Mouse (Mus musculus): ENCODE data around the gene Wfdc3.

The Wfdc3 gene

DNA sequence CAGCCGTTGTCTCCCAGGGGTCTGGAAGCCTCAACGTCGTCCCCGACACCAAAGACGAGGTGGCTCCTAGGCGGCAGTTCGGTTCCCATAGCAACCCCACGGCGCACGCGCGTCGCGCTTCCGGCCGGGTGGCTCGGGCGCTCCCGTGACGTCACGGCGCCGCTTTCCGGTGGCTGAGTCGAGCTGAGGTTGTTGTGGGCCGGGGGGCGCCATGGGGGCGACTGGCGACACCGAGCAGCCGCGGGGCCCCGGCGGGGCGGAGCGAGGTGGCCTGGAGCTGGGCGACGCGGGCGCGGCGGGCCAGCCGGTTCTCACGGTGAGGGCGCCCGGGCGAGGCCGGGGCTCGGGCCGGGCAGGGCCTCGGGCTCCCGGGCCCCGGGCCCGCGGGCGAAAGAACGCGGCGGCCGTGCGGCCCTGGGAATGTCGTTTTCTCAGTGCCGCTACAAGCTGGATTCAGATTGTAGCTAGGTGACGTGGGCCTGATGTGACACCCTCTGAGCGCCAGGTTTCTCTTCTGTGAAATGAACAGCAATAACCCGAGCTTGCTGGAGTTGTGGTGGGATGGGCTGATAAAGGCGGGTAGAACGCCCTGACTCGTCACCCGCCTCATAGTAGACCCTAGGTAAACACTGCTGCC lies at the start of gene Wfdc3, which contains the start of gene Dnttip1:
TSS of gene Wfdc3 (minus strand) at position 89 of the 637 bp plus-strand sequence.
TSS of gene Dnttip1 (plus strand) at position 141 of the 637 bp plus-strand sequence.
- DNase-seq (ENCODE audit: low spot score in 2 of 2), result peak; percentile 83 to 94

DNA sequence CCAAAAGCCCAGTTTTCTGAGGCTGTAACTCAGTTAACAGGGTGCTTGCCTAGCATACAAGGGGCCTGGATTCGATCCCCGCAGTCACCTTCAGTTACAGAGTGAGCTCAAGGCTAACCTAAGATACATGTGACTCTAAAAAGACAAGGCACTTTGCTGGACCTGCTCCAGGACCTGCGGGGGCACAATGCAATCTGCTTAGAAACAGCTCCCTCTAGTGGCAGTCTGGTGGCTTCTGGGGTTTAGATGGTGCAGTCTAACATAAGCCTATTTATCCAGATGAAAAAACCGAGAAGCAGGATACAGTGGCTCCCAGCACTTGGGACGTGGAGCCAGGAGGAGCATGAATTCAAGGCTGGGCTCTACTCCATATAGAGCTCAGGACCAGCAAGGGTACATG lies 48.6 kb upstream of the Wfdc3 start:
- DNase-seq (ENCODE audit: low spot score in 2 of 2), result peak; percentile 54 to 84

DNA sequence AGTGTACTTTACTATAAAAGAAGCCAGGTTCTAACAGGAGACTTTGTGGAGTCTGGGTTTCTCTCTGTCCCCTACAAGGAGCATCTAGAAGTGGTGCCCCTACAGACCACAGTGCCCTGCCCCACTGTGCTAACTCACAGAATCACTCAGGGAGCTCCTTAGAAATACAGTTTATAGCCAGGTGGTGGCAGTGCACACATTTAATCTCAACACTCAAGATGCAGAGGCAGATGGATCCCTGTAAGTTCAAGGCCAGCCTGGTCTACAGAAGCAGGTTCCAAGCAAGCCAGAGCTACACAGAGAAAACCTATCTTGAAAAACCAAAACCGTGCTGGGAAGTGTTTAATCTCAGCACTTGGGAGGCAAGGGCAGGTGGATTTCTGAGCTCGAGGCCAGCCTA lies 48.0 kb upstream of the Wfdc3 start:
- no peak for DNase-seq (ENCODE audit: low spot score in 2 of 2)

DNA sequence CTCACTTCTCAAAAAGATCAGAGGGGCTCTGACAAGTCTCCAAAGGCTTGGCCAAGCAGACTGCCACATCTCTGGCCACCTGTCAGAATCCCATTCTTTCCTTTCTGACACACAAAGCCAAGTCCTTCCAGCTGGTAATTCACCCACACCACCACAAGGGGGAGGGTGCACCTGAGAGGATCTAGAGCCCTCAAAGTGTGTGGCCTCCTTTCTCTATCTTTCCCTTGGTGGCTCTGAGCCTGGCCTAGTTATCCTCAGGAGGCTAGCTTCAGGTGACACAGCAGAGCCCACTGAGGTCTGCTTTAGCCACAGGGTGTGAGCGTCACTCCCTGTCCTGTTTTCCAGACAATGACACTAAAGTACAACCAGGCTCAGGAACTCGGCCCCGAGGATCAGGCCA lies 47.5 kb upstream of the Wfdc3 start:
- peak in 1 of 2 experiments; percentile 56 for DNase-seq (ENCODE audit: low spot score in 2 of 2)

DNA sequence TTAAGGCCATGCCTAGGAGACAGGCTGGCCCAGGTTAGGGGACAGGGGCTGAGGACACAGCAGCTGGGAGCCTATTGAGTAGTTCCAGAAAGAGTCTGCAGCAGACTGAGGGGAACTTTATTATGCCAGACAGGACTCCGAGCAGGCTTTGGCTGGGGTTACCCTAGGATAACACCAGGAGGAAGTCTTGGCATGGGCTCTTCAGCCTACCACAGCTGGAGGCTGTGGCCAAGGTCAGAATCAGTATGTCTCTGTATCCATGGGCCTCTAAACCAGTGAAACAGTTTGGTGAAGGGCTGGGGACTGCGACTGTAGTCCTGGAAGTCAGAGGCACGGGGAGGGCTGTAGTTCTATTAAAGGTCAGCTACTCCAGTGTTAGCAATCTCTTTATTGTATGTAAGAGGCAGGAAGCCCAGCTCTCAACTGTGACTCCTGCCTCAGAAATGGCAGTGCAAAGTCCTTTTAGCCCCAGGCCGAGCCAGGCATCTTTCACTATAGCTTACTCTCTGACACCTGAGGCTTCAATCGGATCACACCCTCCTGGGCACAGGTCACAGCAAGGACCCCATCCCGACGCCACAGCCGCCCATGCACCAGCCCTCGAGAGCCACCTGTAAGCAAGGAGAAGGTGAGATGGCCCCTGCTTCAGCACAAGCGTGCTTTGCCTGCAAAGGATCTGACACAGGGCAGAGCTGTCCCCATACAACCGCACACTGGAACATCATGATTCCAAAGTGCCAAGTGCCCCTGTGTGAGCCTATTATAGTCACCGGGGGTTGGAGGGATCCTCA lies 46.9 kb upstream of the Wfdc3 start:
- DNase-seq (ENCODE audit: low spot score in 2 of 2), result no peak

DNA sequence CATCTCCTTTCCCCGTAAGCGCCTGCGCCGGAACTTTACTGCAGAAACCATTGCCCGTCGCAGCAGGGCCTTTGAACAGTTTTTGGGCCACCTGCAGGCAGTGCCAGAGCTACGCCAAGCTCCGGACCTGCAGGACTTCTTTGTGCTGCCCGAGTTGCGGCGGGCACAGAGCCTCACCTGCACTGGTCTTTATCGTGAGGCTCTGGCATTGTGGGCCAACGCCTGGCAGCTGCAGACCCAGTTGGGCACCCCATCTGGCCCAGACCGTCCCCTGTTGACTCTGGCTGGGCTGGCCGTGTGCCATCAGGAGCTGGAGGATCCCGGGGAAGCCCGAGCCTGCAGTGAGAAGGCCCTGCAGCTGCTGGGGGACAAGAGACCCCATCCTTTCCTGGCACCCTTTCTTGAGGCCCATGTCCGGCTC lies 46.1 kb upstream of the Wfdc3 start:
- no peak for DNase-seq (ENCODE audit: low spot score in 2 of 2)

DNA sequence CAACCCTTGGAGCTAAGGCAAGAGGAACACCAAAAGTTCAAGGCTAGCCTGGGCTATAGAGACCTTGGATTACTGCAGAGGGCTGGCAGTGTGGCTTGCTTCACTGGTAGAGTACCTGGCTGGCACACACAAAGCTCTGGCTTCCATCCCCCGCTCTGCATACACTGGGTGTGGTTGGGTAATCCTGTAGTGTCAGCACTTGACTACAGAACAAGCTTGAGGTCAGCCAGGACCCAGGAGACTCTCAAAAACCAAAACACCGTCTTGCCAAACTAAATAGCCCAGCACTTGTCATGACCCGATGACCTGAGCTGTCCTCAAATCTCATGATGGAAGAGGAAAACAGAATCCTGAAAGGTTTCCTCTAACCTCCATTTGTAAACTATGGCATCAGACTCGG lies 44.7 kb upstream of the Wfdc3 start:
- no peak for DNase-seq (ENCODE audit: low spot score in 2 of 2)

DNA sequence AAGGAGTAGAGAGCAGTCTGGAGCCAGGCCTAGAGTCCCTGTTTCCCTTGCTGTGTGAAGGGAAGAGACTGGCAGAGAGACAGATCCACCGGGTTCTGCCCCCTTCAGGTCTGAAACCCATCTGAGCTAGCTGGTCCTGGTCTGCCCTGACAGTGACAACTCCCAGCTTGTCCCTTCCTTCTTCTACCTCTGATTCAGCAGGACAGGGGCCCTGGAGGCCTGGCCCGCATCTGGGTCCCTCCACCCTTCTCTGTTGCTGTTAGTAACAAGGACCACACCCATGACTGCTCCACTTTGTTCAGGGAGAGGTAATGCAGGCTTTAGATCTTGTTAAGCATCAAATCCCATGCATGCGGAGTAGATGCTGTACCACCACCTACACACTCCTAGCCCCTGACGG lies 42.7 kb upstream of the Wfdc3 start:
- DNase-seq (ENCODE audit: low spot score in 2 of 2), result no peak

DNA sequence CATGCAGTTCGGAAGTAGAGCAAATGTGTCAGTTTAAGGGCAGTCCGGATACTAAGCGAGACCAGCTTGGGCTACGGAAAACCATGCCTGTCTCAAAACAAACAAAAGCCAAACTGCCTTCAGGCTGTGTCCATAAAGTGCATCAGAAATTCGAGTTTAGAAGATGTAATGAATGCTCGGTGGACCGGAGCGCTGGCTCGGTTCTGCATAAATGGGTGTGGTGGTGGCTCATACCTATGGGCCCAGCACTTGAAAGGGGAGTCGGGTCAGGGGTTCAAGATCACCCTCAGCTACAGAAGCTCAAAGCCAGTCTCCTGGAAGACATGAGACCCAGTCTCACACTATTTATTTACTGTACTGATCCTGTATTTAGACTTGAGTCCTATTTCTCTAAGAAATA lies 42.0 kb upstream of the Wfdc3 start:
- DNase-seq (ENCODE audit: low spot score in 2 of 2), result no peak

DNA sequence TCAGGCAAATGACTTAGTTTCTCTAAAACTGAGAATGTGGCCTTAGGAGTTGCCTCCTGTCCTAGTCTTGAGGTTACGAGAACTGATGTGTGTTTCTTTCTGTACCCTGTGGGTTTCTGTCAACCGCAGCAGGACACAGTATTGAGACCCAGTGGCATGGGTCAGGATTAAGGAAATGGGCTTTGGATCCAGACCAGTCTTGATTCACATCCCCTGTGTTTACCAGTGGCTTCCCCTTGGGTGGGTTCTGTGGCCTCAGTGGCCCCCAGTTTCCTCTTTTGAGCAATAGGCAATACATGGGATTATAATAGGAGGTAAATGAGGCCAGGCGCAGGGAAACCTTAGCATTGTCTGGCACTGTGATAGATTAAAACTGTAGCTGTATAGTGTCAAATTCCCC lies 41.3 kb upstream of the Wfdc3 start:
- DNase-seq (ENCODE audit: low spot score in 2 of 2), result no peak

DNA sequence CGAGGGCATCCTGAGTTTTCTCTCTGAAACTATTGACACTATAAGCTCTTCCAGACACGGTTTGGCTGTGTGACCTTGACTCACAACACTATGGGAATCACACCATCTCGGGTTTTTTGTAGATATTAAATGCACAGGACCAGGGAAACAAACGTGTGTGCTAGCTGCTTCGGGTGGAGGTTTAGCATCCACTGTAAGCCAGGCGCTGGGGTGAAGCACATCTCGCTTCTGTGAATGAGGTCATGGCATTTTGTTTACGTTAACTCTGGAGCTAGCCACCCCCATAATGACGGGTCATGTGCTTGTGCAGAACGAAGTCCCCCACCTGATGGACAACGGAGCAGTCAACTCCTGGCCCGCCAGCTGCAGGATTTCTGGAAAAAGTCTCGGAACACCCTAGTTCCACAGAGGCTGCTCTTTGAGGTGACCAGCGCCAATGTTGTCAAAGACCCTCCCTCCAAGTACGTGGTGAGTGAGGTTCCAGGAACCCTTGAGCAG lies 40.7 kb upstream of the Wfdc3 start:
- DNase-seq (ENCODE audit: low spot score in 2 of 2), result no peak

DNA sequence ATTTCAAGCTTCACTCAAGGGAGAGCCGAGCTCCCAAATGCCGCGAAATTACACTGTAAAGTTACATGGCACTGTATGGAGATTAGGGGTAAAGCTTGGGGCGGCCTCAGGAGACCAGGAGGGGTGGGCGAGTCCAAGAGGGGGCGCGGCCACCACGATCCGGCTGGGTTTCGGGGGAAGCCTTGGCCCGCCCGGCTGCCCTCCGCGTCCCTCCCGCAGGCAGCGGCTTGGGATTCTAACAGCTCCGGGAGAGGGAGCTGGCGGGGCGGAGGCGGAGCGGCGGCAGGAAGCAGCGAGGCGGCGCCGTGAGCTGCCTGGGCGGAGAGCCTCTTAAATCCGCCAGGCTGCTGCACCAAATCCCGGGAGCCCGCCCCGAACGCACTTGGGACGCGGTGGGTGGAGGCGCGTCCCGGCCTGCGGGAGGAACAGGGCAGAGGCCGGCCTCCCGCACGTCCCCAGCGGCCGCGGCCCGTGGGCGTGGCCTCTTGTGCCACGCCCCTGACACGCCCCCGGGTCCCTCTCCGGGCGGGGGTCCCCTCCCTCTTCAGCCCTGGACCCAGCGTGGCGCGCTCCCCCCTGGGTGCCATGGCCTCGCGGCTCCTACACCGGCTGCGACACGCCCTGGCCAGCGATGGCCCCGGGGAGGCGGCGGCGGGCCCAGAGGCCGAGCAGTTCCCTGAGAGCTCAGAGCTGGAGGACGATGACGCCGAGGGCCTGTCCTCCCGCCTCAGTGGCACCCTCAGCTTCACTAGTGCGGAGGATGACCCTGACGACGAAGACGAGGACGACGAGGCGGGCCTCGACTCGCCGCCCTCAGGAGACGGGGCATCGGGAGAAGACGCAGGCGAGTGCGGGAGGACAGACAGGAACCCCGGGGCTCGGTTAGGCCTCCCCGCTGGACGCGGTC lies 40.0 kb upstream of the Wfdc3 start, which contains the start of gene Snx21:
TSS of gene Snx21 (plus strand) at position 343 of the 907 bp plus-strand sequence.
- peak; percentile 57 to 78 for DNase-seq (ENCODE audit: low spot score in 2 of 2)

DNA sequence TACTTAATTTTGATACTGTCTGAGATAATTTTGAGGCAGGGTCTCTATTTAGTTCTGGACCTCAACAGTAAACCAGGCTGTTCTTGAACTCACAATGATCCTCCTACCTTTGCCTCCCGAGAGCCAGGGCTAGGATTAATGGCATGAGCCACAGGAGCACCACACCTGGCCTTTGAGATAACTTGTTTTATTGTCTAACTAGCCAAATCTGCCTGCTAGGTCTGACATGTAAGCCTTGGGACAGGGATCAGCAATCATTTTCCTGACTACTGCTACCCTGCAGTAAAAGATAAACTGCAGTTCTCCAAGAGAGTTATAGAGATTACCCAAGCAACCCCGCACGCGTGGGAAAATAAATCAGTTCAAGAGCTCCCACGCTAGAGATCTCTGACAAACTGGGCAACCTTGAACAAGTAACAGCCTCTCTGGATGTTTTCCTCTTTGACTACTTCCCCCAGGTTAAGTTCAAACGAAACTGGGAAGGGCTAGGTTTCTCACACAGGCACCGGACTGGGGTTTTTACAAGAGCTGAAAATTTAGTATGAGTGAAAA lies 39.2 kb upstream of the Wfdc3 start:
- DNase-seq (ENCODE audit: low spot score in 2 of 2), result no peak

DNA sequence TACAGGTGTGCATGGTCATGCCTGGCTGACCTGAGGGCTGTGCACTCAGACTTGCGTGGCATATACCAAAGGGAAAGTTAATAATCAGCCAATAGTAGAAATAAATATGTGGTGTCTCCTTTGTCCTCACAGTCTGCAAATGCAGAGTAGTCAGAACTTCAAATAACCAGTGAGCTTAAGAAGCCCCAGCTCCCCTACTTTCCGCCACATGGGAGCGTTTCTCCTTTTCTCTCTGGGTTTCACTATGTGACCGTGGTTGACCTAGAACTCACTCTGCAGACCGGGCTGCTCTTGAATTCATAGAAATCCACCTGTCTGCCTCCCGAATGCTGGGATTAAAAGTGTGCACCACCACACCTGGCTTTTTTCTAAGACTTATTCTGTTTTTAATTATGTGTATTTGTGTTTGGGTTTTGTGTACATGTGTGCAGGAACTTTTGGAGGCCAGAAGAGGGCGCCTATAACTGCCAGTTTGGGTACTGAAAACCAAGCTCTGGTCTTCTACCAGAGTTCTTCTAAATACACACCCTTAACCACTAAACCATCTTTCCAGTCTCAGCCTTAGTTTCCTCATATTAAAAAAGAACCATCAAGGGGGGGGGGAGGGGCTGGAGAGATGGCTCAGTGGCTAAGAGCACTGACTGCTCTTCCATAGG lies 38.3 kb upstream of the Wfdc3 start:
- no peak for DNase-seq (ENCODE audit: low spot score in 2 of 2)

DNA sequence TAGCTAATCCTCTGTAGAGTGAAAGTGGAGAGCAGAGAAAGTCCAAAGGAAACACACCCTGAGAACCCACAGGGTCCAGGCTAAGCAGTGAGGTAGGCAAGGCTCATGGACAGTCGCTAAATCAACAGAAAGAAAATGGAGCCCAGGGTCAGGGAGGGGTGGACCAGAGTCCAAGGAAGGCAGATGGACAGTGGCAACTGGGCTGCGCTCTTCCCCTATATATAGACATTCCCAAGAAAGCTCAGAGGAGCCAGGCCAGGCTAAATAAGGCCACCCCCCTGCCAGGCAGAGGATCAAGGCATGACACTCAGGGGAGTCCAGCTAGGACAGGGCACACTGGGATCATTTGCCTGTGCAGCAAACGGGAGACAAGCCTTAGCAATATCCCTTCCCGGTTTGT lies 36.1 kb upstream of the Wfdc3 start:
- no peak for DNase-seq (ENCODE audit: low spot score in 2 of 2)

DNA sequence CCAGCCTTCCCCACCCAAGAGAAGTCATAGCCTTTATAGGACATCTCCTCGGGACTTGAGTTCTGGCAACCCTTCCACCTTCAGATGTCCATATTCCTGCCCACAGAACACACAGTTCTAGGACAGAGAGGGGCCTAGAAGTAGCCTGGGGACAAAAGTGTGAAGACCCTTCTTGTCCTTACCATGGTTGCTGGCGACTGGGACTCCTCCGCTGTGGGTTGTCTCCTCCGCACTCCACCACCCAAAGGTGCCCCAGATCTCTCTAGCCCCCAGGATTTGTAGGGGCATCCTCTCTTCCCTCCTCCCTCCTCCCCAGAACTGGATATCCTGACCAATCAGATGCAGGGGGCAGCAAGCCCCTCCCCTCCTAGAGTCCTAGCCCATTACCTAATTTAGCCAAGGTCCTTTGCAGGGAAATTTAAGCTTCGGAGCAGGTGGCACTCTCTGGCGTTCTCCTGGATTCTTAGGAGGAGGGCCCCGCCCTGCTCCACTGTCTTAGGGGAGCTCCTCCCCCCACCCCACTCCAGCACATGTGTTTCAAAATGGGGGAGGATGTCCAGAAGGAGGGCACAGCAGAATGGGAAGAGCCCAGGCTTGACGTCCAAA lies 33.9 kb upstream of the Wfdc3 start, which contains the start of gene Tnnc2:
TSS of gene Tnnc2 (minus strand) at position 487 of the 606 bp plus-strand sequence.
- DNase-seq (ENCODE audit: low spot score in 2 of 2), result no peak

DNA sequence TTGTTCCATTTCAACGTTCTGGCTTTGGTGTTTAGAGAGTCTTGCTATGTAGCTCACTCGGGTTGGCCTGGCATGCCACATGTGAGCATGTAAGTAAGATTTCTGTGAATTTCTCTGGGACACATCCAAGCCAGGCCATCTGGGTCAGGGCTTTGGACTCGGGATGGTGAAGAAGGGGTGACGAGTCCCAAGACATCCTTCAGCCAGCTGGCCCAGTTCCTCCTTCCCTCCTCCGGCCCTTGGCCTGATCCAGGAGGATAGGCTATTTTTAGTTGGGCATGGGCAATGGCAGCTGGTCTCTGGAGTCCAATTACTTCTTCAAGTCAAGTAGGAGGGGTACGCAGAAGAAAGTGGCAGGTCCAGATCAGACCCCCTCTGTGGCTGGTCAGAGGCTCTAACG lies 33.1 kb upstream of the Wfdc3 start:
- no peak for DNase-seq (ENCODE audit: low spot score in 2 of 2)

DNA sequence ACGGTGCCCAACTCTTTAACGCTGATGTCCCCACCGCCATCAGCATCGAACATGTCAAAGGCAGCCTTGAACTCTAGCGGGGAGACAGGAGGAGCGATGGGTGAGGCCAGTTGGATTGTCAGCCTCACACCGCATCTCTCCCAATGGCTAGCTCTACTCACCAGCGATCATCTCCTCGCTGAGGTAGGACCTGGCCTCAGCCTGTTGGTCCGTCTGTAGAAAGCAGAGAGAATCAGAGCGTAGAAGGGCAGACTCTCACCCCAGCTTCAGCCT lies 32.2 kb upstream of the Wfdc3 start:
- no peak for DNase-seq (ENCODE audit: low spot score in 2 of 2)

DNA sequence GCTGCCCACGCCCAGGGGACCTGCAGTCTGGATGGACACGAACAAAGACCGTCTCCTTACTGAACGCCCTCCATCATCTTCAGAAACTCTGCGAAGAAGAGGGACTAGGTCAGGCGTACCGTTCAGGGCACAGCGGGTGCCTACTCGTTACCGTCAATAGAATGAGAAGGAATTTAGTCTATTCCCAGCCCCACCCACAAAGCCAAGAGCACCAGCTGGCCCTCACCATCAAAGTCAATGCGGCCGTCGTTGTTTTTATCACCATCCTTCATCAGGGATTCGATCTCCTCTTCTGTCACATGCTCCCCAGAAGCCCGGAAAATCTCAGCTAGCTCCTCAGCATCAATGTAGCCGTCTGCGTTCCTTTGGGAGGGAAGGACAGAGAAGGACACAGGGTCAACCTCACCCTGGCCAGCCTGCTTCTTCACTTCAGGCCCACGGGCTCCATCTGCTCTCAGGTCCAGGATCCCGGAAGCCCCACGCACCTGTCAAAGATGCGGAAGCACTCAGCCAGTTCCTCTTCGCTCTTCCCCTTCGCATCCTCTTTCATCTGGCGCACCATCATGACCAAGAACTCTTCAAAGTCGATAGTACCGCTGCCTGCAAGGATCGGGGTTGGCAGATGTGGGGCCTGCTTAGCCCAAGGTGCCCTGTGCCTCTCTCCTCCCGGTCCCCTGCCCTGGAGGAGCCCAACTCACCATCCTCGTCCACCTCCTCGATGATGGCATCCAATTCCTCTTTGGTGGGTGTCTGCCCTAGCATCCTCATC lies 31.7 kb upstream of the Wfdc3 start:
- no peak for DNase-seq (ENCODE audit: low spot score in 2 of 2)

DNA sequence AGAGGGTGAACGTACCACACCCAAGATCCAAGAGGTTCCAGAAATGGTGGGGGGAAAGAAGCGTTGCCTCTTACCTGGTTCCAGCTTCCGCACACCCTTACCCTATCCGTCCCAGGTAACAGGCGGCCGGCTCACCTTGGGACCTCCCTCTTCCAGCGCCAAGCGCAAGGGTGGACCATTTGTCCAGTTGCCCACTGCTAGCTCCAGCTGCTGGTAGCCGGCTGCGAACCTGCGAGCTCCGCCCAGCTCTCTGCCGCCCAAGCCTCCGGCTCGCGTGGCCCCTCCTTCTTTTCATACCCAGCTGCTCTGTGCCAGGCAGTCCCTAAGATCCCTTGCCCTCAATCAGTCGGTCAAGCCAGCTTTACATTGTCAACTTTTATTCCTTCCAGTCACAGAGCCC lies 31.1 kb upstream of the Wfdc3 start:
- DNase-seq (ENCODE audit: low spot score in 2 of 2), result no peak

Data from cerebellum, postnatal 4 days (tissue).